Mouse (Mus musculus) E14TG2a.4 (cell line): ENCODE results near the gene Smc4.

Experiments
- CTCF ChIP-seq: conservative IDR thresholded peaks from 2 replicates; pipeline ENCODE4 v1.5.1; 2014; ENCODE audit warnings: low read length
- NANOG ChIP-seq: IDR thresholded peaks from 2 replicates; pipeline ENCODE4 v1.6.1; 2014; ENCODE audit warnings: borderline replicate concordance, low read length, mixed read lengths

DNA sequence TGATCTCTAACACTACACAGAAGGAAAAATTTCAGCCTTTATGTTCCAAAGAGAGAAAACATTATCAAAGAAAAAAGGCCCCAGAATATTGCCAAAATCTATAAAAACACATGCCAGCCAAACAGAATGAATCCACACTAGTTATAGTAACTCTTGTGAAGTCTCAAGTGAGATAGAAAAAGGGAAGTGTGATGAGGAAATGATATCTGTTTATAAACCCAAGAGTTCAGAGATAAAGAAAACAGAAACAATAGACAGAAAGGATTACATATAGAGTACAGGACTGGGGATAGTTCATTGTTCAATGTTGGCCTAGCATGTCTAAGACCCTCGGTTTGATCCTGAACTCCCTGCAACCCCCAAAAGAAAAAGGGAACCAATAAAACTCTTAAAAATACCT lies 58.2 kb downstream of the Smc4 start:
- no peak for TF ChIP-seq CTCF
- TF ChIP-seq NANOG: no peak
